Comparison of ENCODE assay signal across 9 mouse cellular contexts in genomic region chr11:3539826-3540196, GRCm38 (mm10). TPM values are rescaled to one million over a fixed set of nuclear protein-coding genes. Genes with fewer than 3 reads are reported as not detected.
A peak's percentile ranks its signal among the peaks of the same experiment; 100 is the strongest.
DNase-seq lines count a peak whose midpoint lies in the region; ATAC-seq lines count a peak whose summit lies in the region.
"Had no signal": no experiment of that assay in that cellular context is flagged by ENCODE, and none has a peak within 500 bp of the region (broad histone marks: within the 10 kb centered on the region; RNA-seq: fewer than 3 reads in every experiment).

No protein-coding gene starts in this region.

- no peak for ATAC-seq in heart, embryonic 14.5 days (ENCODE audit: insufficient number of reproducible peaks, insufficient read depth, low FRiP score, low read depth)
- ATAC-seq in hindbrain, embryonic 13.5 days (ENCODE audit: low FRiP score): no peak
- ATAC-seq in midbrain, embryonic 12.5 days (ENCODE audit: low FRiP score, low read depth): no peak

- H3K27me3 ChIP-seq in heart, embryonic 14.5 days (ENCODE audit: control insufficient read depth, insufficient read depth, low read length): no peaks in the 10 kb centered on the region
- H3K27me3 ChIP-seq in hindbrain, embryonic 13.5 days: 0 out of 2 replicates have a peak, but pooled peaks cover 6% of the 10 kb centered on the region
- H3K27me3 ChIP-seq in midbrain, embryonic 12.5 days: no peaks in the 10 kb centered on the region; the same call in 1 of the 2 replicates

- H3K4me1 ChIP-seq in heart, embryonic 14.5 days (ENCODE audit: control insufficient read depth in 2 of 2, insufficient read depth in 2 of 2, low read length in 2 of 2): peaks cover 17 to 31% of the 10 kb centered on the region in 2 experiments
- H3K4me1 ChIP-seq in hindbrain, embryonic 13.5 days (replicated peaks): peaks cover 27% of the 10 kb centered on the region
- peaks cover 33% of the 10 kb centered on the region for H3K4me1 ChIP-seq in midbrain, embryonic 12.5 days

- H3K9ac ChIP-seq in heart, embryonic 14.5 days (ENCODE audit: low read length): peak overlapping the region; percentile 89
- H3K9ac ChIP-seq in hindbrain, embryonic 13.5 days: peak overlapping the region; percentile 74
- no peak overlapping the region for H3K9ac ChIP-seq in midbrain, embryonic 12.5 days (replicated peaks)

- DNase-seq in heart, postnatal 14 days: no peak
- peak; percentile 60 for DNase-seq in NIH3T3 (ENCODE audit: low read depth)
- no peak for DNase-seq in cerebellum, postnatal 36 days
- no peak for DNase-seq in kidney, adult 11 months
- DNase-seq in retina, postnatal 1 day: no peak

- peak overlapping the region; percentile 66 for H3K4me2 ChIP-seq in heart, embryonic 14.5 days (ENCODE audit: low read length)
- peak overlapping the region; percentile 65 for H3K4me2 ChIP-seq in hindbrain, embryonic 13.5 days
- peak overlapping the region; percentile 65 for H3K4me2 ChIP-seq in midbrain, embryonic 12.5 days (replicated peaks)

- peaks cover 6% of the 10 kb centered on the region; the same call in 1 of the 2 replicates for H3K9me3 ChIP-seq in heart, embryonic 14.5 days (ENCODE audit: control insufficient read depth, low read length)
- no peaks in the 10 kb centered on the region for H3K9me3 ChIP-seq in hindbrain, embryonic 13.5 days
- H3K9me3 ChIP-seq in midbrain, embryonic 12.5 days: peaks cover 5% of the 10 kb centered on the region; the same call in 1 of the 2 replicates

- H3K4me3 ChIP-seq in heart, embryonic 14.5 days (ENCODE audit: control insufficient read depth in 1 of 2, insufficient read depth in 1 of 2, low read depth in 1 of 2, low read length in 2 of 2): peak overlapping the region; percentile 64 to 66
- H3K4me3 ChIP-seq in hindbrain, embryonic 13.5 days: peak overlapping the region; percentile 49
- peak overlapping the region; percentile 56; the same call in 1 of the 2 replicates for H3K4me3 ChIP-seq in midbrain, embryonic 12.5 days

- no peak overlapping the region for H3K27ac ChIP-seq in heart, embryonic 14.5 days (replicated peaks in 1 of 2; ENCODE audit: control insufficient read depth in 1 of 2, insufficient read depth in 1 of 2, low read depth in 2 of 2, low read length in 2 of 2)
- no peak overlapping the region for H3K27ac ChIP-seq in hindbrain, embryonic 13.5 days
- no peak overlapping the region for H3K27ac ChIP-seq in midbrain, embryonic 12.5 days (replicated peaks)

- intact Hi-C loops in heart, postnatal 14 days (cut with DNase I): loop anchor here (5.0 kb wide), 2 partner anchors 32 to 107 kb away; partner anchors contain the start of gene Morc2a

- H3K36me3 ChIP-seq in heart, embryonic 14.5 days (ENCODE audit: control insufficient read depth, insufficient read depth, low read length): peaks cover 7% of the 10 kb centered on the region
- H3K36me3 ChIP-seq in hindbrain, embryonic 13.5 days: no peaks in the 10 kb centered on the region
- H3K36me3 ChIP-seq in midbrain, embryonic 12.5 days: no peaks in the 10 kb centered on the region
- H3K36me3 ChIP-seq: G1E had no signal

- 73% methylated on average over 4 of the region's 4 CpGs for WGBS in heart, embryonic 14.5 days
- 81% methylated on average over 4 of the region's 4 CpGs for WGBS in hindbrain, embryonic 13.5 days
- 86% methylated on average over 4 of the region's 4 CpGs for WGBS in midbrain, embryonic 12.5 days

RNA-seq across cellular contexts. Expression of gene Smtn, which starts 0.6 kb away (rescaled TPM):
- 71.7 and 75.0 TPM in 2 replicates for polyA plus RNA-seq in heart, embryonic 14.5 days (2014; fragmentation: Nextera tagmentation; extraction: Ambion mirVana)
- total RNA-seq in heart, postnatal 14 days (2021): 100 to 1,000 TPM; 196 to 205 TPM
- polyA plus RNA-seq in hindbrain, embryonic 13.5 days (2015; fragmentation: Nextera tagmentation; extraction: Ambion mirVana): 16.7 and 17.7 TPM in 2 replicates
- polyA plus RNA-seq in midbrain, embryonic 12.5 days (2016; fragmentation: Nextera tagmentation; extraction: Ambion mirVana): 36.8 and 39.2 TPM in 2 replicates
- total RNA-seq: G1E had no signal
- polyA plus RNA-seq: G1E had no signal

RNA-seq across cellular contexts. Expression of gene Selenom, which starts 25.3 kb away (rescaled TPM):
- 148 and 151 TPM in 2 replicates for polyA plus RNA-seq in heart, embryonic 14.5 days (2014; fragmentation: Nextera tagmentation; extraction: Ambion mirVana)
- total RNA-seq in heart, postnatal 14 days (2021): 10 to 100 TPM; 42.1 to 44.0 TPM
- polyA plus RNA-seq in hindbrain, embryonic 13.5 days (2015; fragmentation: Nextera tagmentation; extraction: Ambion mirVana): 55.8 and 58.4 TPM in 2 replicates
- 55.4 and 69.3 TPM in 2 replicates for polyA plus RNA-seq in midbrain, embryonic 12.5 days (2016; fragmentation: Nextera tagmentation; extraction: Ambion mirVana)
- total RNA-seq: G1E had no signal
- polyA plus RNA-seq: G1E had no signal

RNA-seq across cellular contexts. Expression of gene Inpp5j, which starts 35.2 kb away (rescaled TPM):
- polyA plus RNA-seq in heart, embryonic 14.5 days (2014; fragmentation: Nextera tagmentation; extraction: Ambion mirVana): 8.1 and 8.2 TPM in 2 replicates
- 10 to 100 TPM; 18.9 to 21.7 TPM for total RNA-seq in heart, postnatal 14 days (2021)
- polyA plus RNA-seq in hindbrain, embryonic 13.5 days (2015; fragmentation: Nextera tagmentation; extraction: Ambion mirVana): 3.3 and 4.1 TPM in 2 replicates
- polyA plus RNA-seq in midbrain, embryonic 12.5 days (2016; fragmentation: Nextera tagmentation; extraction: Ambion mirVana): 0.38 and 0.68 TPM in 2 replicates
- polyA plus RNA-seq: G1E had no signal

RNA-seq across cellular contexts. Expression of gene Pla2g3, which starts 51.7 kb away (rescaled TPM):
- 0.20 and 0.34 TPM in 2 replicates for polyA plus RNA-seq in heart, embryonic 14.5 days (2014; fragmentation: Nextera tagmentation; extraction: Ambion mirVana)
- under 1 TPM; 0.10 to 0.22 TPM for total RNA-seq in heart, postnatal 14 days (2021)
- 0.61 and 0.62 TPM in 2 replicates for polyA plus RNA-seq in hindbrain, embryonic 13.5 days (2015; fragmentation: Nextera tagmentation; extraction: Ambion mirVana)
- polyA plus RNA-seq in midbrain, embryonic 12.5 days (2016; fragmentation: Nextera tagmentation; extraction: Ambion mirVana): 0.67 and 0.98 TPM in 2 replicates
- polyA plus RNA-seq: G1E had no signal
